Mouse (Mus musculus) v-Abl transformed pro-B cells (cell line): Measurements from ENCODE around the gene A930009A15Rik.

Experiments used
- in situ Hi-C, 2 experiments: fragments of 400-800 bp; cut with MboI; formaldehyde crosslinking; loops; one replicate each; pipeline ENCODE4 v1.15.1; 2025; ENCODE audit not compliant: unreplicated experiment in 2 of 2

Gene A930009A15Rik

DNA sequence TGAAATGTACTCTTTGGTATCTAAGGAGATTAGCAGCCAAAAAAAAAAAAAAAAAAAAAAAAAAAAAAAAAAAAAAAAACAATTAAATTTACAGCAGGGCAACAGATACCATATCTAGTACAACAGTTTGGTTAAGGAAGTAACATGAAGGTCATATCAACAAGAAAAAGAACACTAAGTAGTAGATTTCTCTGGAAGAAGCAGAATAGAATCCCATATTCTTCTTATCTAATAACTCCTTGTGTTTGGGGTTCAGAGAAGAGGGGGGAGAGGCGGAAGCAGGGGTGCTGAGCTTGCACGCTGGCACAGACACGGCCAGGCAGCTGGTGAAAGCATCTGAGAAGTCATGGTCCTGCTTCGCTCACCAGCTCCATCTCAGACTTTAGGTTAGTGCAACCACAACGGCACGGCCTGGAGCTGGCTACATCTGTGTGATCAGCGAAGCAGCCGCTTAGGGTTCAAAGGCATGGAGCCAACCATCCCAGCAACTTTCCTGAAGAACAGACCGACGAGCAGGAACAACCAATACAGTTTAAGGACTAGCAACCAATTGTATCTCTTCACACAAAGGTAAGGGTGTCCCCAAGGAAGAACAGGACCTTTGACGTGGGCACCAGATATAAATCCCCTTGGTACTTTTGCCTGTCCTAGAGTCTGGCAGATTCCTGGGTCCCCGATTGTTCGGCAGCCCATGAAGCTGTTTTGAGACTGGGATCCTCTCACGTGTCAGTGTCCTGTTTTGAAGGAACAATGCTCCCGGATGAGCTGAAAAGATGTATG, at the start of gene A930009A15Rik:
A930009A15Rik (plus strand) TSS at position 275 of the 780 bp plus-strand sequence.
- in situ Hi-C loops, result no loop called here

DNA sequence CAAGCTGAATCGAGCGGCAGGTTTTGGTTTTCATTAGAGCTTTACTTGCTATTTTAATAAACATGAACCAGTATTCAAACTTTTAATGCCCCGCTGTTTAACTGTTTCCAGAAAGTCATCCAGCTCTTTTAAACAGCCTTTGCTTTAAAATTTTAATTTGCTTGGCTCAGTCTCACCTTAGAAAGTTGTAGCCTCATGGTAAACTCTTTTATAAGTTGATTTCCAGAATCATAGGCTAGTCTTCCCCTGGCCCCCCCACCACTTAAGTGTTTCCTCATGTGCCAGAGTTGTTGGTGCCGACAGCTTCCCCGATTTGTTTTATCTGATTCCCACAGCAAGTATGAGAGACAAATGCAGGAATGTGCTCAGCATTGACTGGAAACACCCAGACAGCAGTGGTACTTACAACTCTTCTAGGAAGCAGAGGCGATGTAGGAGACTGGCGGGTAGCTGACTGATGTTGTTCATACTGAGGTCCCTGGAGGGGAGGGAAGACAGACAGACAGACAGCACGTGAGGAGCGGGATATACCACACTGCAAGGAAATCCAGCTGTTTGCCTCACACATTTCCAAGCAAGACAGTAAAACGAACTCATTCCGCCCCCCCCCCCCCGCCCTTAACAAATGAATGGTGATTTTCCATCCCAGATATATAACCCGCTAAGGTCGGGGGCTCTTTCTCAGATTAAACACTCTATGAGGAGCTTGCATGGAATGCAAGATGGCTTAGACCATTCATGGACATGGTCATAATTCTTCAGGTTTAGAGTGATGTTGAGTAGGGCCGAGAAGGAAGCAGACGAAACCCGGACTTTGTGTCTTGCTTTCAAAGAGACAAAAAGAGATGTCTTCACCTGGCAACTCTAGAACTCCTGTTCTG, 49.3 kb upstream of the A930009A15Rik start:
- in situ Hi-C loops, result no loop called here

DNA sequence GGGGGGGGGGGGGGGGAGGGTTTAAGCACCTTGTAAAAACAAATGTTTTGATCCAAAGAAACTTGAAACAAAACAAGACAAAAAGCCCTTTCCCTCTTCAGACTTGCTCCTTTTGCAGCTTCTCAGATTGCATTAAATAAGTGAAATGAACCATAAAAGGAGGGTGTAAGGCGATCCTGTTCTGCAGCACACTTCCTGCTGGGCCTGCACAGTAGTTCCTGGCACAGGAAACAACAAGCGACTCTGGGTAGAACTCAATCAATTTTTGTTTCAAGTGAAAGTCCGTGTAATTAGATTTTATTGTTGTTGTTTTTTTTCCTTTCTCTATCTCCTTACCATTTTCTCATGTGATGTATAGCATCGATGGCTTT, 48.7 kb upstream of the A930009A15Rik start:
- in situ Hi-C loops, result no loop called here

DNA sequence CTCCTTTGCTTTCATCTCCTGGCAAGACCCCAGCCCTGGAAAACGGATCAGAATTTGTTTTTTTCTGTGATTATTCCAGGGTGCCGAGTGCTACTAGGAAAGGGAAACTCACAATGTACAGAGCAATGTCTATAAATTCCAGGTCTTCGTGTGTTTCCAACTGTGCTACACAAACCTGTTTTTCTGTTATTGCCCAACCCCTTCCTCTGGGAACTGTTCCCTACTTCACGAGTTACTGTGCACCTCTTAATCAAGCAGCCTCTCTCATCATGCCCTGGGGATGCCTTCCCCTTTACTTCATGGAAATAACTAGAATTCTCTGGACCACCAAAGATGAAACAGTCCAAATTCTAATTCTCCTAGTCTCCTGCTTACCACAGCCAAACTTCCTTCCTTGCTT, 40.9 kb upstream of the A930009A15Rik start:
- in situ Hi-C loops, result no loop called here

DNA sequence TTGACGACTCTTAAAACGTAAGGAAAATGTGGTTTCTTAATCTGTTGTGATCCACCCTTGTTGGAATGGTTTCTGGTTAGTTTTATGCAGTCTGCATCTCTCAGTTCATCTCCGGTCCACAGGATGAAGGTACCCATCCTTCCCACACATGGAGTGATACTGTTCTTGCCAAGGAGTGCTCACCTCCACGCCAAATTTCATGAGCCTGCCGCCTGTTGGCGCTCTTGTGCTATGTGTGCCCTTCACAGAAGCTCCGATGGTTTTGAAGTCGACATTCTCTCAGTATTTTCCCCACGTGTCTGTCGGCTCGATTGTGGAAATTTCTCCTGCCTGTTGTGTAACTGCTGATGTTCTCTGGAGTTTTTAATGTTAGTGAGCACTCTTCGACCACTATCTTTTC, 40.0 kb upstream of the A930009A15Rik start:
- in situ Hi-C loops, result no loop called here

DNA sequence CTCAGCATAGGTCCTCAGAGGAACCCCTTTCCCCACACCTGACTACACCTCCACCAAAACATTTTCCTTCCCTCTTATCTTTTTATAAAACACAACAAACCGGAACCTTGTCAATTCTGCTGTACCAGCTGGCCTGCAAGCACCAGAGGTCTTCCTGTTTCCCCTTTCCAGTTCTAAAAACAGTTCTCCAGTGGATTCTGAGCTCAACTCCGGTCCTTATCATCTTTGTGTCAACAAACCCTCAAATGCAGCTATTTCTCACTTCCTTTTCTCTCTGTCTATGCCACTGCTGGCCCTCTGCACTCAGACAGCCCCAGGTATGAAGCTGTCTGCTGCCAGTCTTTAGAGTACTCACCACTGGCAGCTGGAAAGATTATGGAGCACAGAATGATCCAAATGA, 39.0 kb upstream of the A930009A15Rik start:
- in situ Hi-C loops, result no loop called here

DNA sequence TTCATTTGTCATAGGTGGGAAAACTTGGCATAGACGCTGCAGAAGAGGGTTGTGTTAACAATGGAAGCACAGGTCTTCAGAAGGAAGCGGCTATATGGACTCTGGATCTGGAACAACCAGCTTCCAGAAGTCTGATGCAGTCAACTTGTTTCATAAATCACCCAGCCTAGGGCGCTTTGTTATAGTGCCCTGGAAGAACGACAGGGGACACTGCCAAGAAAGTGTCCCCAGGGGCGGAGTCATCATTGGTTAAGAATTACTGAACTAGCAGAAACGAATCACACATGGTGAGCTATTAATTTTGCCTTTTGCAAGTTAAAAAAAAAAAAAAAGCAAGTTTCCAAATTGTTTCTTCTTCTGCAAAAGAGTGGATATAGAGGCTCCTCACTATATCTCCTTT, 26.9 kb upstream of the A930009A15Rik start:
- in situ Hi-C loops, result no loop called here

DNA sequence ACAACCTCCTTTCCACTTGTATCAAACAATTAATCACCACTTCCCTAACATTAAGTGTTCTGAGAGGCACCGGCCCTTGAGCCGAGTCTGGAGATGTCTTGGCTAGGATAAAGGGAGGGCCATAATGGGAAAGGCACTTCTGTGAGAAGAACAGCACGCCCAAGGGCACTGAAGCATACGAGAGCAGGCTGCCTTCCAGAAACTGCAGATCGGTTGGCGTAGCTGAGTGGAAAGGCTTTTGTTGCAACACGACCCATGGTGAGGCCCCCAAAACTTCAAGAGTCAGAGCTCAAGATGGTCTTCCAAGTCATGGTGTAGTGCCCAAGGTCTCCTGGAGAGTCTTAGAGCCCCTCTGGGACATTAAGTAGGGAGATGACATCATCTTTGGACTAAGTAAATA, 19.5 kb upstream of the A930009A15Rik start:
- in situ Hi-C loops, result no loop called here

DNA sequence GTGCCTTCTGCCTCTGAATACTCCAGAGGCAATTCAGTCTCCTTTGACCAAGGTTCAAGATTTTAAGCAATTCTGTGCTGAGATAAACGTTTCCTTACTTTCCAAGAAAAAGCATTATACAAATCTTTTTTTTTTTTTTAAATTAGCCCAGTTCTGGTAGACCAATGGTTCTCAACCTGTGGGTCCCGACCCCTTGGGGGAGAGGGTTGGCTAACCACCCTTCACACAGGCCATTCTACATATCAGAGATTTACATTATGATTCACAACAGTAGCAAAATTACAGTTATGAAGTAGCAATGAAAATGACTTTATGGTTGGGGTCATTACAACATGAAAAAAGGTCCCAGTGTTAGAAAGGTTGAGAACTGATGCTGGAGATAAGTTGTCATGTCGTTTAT, 18.7 kb upstream of the A930009A15Rik start:
- in situ Hi-C loops, result no loop called here

DNA sequence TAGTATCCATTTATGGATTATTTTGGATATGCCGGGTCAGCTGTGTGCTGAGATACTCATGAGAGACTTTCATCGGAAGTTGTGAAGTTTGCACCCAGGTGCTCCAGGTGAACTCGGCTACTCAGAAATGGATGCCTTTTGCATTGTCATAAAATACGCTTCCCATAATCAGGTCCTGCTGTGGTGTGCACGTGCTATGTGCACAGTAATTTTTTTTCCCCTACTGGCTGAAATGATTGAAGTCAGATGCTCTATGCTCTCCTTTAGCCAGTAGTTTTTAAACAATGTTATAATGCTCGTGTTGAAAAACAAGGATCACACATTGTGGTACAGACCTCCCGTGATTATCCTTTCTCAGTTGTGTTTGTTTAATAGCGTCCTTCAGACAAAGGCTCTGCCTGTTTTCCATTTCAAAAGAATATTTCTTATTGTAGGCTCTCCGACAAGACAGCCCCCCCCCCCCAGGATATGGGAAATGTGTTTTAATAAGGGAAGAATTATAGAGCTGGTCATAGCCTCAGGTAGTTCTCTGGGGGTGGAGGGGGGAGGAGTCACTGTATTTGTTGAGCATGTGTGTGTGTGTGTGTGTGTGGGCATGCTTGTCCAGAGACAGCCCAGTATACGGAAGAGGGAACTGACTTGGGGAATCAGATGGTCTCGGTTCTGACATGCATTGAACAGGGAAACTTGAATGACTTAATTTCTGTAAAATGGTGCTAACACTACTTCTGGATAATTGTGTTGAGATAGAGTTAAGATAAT, 16.3 kb upstream of the A930009A15Rik start:
- in situ Hi-C loops, result no loop called here

DNA sequence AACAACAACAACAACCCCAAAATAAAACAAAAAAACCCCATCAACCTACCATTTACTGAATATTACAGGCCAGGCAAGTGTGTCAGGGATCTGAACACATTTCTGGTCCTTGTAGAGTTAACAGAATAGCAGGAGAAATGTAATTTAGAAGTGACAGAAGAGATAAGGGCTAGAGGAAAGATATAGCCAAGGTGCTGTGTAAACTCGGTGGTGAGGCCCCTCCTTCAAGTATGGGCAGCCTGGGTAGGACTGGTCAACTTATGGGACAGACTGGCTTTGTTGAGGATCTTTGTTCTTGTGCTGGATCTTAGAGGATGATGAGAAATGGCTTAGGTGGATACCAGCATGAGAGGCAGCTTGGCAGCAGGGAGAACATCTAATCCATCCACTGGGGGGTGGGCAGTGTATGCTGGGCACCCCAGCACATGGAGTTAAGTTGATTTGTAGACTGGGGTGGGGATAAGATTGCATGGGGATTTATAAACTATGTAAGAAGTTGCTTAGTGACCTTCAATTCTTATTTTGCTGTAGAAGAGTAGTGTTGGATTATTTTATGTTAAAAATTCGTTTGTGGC, 14.5 kb upstream of the A930009A15Rik start:
- in situ Hi-C loops, result no loop called here

DNA sequence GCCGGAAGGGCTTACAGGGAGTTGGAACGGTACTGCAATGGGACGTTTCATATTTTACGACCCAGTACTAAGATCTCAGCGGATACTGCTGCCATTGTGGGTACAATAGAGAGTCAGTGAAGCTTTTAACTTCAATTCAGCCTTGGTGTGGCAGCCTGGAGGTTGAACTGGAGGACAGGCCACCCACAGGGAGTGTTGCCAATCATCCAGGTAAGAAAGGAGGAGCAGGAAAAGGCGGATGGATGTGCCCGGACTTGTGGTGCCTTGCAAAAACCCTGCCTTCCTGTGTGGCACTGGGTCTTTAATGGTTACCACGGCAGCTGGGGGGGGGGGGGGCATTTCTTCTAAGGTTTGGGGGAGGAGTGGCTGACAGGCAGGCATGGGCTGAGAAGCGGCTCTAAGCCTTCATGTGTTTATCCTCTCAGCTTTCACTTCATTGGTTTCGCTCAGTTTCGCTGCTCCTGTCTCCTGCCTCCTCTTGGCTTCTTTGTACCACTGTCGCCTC, 13.0 kb upstream of the A930009A15Rik start:
- in situ Hi-C loops, result no loop called here

DNA sequence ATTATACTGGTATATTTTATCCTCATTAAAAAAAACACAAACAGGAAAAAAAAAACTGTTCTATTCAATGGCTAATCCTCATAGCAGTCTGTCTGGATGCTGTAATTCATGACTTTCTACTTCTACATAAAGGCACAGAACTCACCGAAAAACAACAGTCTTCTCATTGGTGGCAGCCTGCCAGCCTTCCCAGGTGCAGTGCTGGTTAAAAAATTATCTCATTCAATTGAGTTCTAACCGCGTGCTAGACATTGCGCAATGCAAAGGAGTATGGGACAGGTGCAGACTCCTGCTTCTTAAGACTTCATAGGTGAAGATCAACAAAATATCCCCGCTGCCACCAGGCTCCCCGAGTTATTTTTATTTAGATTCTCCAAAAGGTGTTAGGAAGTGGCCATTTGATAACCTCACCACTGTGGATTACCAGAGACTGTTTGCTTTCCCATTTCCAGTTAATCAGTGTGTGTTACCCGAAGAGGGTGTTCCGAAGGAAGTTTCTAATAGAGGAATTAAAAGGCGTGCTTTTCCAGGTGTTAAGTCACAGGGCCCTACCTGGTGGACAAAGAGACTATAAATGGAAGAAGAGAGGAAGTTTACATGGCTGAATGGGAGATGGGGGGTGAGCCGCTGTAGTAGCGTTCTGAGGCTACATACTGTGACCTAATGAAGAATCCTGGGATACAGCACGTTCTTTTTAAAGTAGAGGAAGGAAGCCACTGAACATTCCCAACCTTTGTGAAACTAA, 8.5 kb upstream of the A930009A15Rik start:
- in situ Hi-C loops, result no loop called here

DNA sequence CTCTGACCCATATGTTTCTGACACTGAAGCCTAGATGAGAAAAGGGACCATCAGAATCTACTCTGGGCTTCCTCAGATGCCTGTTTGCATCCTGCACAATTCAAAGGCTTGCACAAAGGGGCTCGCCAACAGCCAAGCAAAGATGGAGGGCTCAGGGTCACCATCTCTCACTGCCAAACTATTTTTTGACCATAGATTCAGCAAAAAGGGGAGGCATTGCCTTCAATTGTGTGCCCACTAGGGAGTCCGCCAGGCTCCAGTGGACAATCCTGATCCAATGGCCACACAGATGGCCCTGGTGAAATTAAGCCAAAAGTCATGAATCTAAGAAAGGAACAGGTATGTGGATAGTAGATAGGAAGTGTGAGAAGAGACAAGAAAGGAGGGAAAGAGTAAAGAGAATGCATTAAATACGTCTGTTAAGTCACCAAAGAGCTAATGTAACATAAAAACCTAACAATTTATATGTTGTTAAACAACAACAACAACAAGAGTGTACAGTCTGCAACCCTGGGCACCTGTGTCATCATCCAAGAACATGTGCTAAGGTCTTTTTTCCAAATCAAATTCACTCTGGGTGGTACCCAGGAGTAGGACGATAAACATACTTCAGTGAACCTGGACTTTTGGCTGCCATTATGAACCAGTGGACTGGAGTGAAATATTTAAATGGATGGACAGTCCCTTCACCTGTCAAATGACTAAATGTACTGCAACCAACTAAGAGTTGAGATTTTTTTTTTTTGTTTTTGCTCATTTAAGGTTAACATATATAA, 6.7 kb upstream of the A930009A15Rik start:
- in situ Hi-C loops, result no loop called here

DNA sequence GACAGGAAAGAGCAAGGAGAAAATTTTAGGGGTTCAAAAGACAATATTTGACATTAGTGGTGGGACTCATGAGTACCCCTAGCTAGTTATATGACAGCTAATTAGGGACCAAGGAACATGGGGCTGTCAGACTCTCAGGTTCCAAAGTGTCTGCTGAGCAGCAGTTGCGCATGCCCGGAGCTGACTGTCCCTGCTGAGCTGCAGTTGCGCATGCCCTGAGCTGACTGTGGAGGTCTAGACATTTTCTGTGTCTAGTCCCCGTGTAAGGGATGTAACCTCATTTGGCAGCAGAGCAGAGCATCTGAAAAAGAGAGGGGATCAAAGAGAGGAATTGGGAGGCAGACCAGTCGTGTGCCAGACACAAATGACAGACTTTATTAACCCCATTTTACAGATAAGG, 5.8 kb upstream of the A930009A15Rik start:
- in situ Hi-C loops, result no loop called here

DNA sequence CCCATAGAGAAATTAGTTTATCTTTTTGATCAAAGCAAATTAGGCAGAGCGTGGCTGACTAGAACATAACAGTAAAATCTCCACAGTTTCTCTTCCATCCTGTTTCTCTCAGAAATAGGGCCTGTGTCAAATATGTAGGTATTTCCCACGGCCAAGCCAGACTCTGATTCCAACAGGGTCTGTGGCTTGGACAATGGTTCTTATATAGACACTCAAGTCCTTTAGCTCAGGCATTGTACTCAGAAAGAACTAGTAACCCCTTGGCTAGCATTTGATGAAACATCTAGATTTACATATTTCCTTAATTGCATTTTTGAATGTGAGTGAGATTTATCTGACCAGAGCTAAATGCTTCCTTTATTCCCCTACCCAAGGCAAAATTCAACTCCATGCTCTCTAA, 791 bp downstream of the A930009A15Rik start:
- in situ Hi-C loops, result no loop called here

DNA sequence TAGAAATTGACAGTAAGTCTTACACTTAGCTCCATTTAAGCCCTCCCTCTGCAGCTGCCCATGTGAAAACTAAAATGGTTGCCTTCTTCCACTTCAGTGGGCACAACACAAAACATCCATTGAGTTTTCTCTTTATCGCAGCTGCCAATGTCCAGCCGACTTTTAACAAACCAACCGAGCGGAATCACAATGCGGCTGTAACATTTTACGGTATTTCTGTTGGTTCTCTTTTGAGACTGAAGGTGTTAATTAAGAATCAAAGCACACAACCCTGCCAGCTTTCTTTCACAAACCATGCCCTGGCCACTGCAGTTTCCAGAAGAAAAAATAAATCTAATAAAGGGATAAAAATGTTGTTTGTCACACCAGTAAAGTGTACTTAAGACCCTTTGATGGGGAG, 1.5 kb downstream of the A930009A15Rik start:
- in situ Hi-C loops, result no loop called here

DNA sequence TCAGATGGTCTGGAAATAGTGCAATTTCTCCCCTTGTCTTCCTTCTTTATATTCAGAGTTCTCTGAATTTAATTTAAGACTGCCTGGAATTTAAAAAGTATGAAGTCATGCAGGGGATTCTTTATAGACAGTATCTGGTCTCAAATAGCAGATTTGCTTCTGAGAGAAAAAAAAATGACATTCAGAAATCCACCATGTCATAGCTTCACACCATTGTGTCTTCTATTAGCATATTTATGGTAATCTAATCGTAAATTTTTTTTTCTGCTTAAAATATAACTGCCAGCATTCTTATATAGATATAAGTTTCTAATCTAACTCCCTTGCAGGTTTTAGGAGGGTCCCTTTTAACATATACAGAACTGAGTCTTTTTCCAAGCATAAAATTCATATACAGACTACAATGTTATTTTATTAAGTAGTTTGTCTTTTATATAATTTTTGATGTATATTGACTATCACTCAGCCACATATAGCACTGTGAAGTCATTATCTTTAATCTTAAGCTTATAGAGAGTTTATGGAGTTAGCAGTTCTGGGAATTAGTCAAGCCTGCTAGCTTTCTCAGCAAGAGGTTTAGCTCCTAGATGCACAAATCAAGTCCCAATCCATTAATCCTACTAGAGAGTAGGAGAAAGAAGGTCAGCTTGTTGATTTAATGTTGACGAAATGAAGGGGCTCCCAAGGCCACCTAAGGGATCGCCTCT, 2.1 kb downstream of the A930009A15Rik start:
- in situ Hi-C loops, result no loop called here

DNA sequence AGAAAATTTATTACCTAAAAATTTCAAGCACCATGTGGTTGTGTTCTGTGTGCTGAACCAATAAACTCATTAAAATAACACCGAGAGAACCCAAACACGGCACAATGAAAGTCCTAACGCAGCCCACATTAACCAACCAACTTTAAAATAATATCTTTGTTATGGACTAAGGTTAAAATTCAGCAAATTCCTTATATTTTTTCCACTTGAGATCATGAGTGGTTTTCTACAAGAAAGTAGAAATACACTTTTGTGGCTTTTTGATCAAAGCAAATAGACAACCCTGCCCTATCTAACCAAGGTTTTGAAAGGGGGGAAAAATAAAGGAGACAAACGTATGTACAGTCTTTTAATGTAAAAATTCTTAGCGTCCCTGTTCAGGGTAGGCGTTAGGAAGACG, 9.3 kb downstream of the A930009A15Rik start:
- in situ Hi-C loops, result no loop called here
